Mouse (Mus musculus): ENCODE data around the gene Upf3b.

GRCm38 (mm10) chrX:37091457-37091856 is 18.7 kb downstream of the Upf3b start:
- TF ChIP-seq POLR2A (IDR thresholded peaks at IDR 0.05; ENCODE audit: insufficient read length, low read depth) (no peak), MAX (IDR thresholded peaks at IDR 0.05; ENCODE audit: low read depth) (no peak), CEBPB (IDR thresholded peaks at IDR 0.05; ENCODE audit: insufficient read depth, poor library complexity, severe bottlenecking) (no peak), TCF3 (IDR thresholded peaks at IDR 0.05; ENCODE audit: insufficient read length, low read depth) (no peak), E2F4 (IDR thresholded peaks at IDR 0.05; ENCODE audit: insufficient read depth) (no peak), SRF (IDR thresholded peaks at IDR 0.05; ENCODE audit: control insufficient read depth, insufficient read length, low read depth) (no peak), MYOG (IDR thresholded peaks at IDR 0.05; ENCODE audit: control insufficient read depth in 1 of 3, insufficient read depth in 1 of 3, insufficient read length in 2 of 3, low read depth in 2 of 3) (no peak), REST (IDR thresholded peaks at IDR 0.05; ENCODE audit: insufficient read depth, insufficient read length) (no peak), POLR2AphosphoS2 (IDR thresholded peaks at IDR 0.05; ENCODE audit: insufficient read length, low read depth) (no peak), MYOD1 (IDR thresholded peaks at IDR 0.05; ENCODE audit: control insufficient read depth in 1 of 3, insufficient read length in 2 of 3, low read depth in 2 of 3) (no peak), TCF12 (IDR thresholded peaks at IDR 0.05; ENCODE audit: insufficient read depth, poor library complexity, severe bottlenecking) (no peak), USF1 (IDR thresholded peaks at IDR 0.05; ENCODE audit: low read depth) (no peak)
